Mouse (Mus musculus) stomach, postnatal 0 days (tissue): ENCODE measurements at regions not wholly inside any gene's neighbourhood (a gene's known extent, or its start where the extent isn't known, plus 50 kb on each side); places are given as distances from the start of the nearest gene placed in this dataset.
A peak's percentile ranks its signal among the peaks of the same experiment; 100 is the strongest.

Source experiments
- ATAC-seq: fragments of 200-750 bp; cut with Nextera tagmentation; 2 replicates; pipeline ENCODE4 v1.8.0; 2017; ENCODE audit not compliant: low FRiP score, low TSS enrichment
- DNase-seq: peaks from one replicate; pipeline ENCODE4 v3.0.0-alpha.2; 2016; ENCODE audit warnings: low spot score
- H3K27ac ChIP-seq: fragments of 300-500 bp; sonication (generic); replicated peaks from 2 replicates; pipeline ENCODE4 v1.5.1; 2014; ENCODE audit warnings: mild to moderate bottlenecking, control low read depth
- H3K27me3 ChIP-seq: fragments of 300-500 bp; sonication (generic); 2 replicates; pipeline ENCODE4 v1.6.1; 2014; ENCODE audit warnings: low read length; ENCODE audit not compliant: control insufficient read depth, insufficient read depth
- H3K36me3 ChIP-seq: fragments of 300-500 bp; sonication (generic); 2 replicates; pipeline ENCODE4 v1.6.1; 2014; ENCODE audit warnings: low read length, mixed read lengths; ENCODE audit not compliant: control insufficient read depth, insufficient read depth
- H3K4me1 ChIP-seq: fragments of 300-500 bp; sonication (generic); replicated peaks from 2 replicates; pipeline ENCODE4 v1.6.1; 2014; ENCODE audit warnings: antibody characterized with exemption; ENCODE audit not compliant: control insufficient read depth, insufficient read depth
- H3K4me2 ChIP-seq: fragments of 300-500 bp; sonication (generic); replicated peaks from 2 replicates; pipeline ENCODE4 v1.6.1; 2014; ENCODE audit warnings: low read depth, mild to moderate bottlenecking, control low read depth, moderate library complexity
- H3K4me3 ChIP-seq: fragments of 300-500 bp; sonication (generic); 2 replicates; pipeline ENCODE4 v1.5.1; 2014; ENCODE audit warnings: low read depth, low read length, control low read depth
- H3K9ac ChIP-seq: fragments of 300-500 bp; sonication (generic); 2 replicates; pipeline ENCODE4 v1.6.1; 2014; ENCODE audit warnings: mild to moderate bottlenecking, low read length, control low read depth, mixed read lengths
- H3K9me3 ChIP-seq: fragments of 300-500 bp; sonication (generic); 2 replicates; pipeline ENCODE4 v1.6.1; 2016; ENCODE audit warnings: low read length; ENCODE audit not compliant: control insufficient read depth
- CTCF ChIP-seq: IDR thresholded peaks from 2 replicates; pipeline ENCODE4 v1.5.1; 2016; ENCODE audit warnings: antibody characterized with exemption, low read depth, mild to moderate bottlenecking, moderate library complexity
- EP300 ChIP-seq: optimal IDR thresholded peaks from 2 replicates; pipeline ENCODE3; 2016; ENCODE audit warnings: antibody characterized with exemption
- WGBS: fragments of 180-500 bp; shearing (Covaris S2); extraction: QIAGEN DNeasy Blood & Tissue Kit; methylation state at CpG from one replicate; pipeline ENCODE4 v1.1.7; 2014; 5-methylcytosine and 5-hydroxymethylcytosine counted together

DNA sequence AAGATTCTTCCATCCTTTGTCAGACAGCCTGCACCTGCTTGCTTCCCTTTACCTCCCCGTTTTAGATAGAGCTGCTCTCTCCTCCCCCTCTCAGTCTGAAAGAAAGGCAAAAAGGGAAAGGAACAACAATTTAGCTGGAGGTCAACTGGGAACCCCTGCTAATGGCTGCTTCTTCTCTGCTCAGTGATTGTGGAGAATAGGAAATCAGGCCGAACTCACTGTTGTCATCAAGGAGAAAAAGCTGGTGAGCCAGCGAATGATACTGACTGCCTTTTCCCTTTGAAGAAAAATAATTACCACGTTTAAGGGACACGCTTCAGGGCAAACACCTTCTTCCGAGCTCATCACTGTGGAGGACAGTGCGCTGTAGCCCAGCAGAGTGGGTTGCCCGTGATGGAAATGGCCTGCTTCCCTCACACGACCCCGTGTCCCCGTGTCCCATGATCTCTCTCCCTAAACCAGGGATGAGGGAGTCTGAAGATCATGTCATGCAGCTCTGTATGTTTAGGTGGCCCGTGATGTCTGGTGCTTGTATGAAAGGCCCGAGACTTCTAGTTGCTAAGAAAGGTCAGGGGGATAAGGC lies 183.8 kb upstream of the Sash1 start:
- WGBS, result 78% methylated on average over 13 of the region's 13 CpGs

DNA sequence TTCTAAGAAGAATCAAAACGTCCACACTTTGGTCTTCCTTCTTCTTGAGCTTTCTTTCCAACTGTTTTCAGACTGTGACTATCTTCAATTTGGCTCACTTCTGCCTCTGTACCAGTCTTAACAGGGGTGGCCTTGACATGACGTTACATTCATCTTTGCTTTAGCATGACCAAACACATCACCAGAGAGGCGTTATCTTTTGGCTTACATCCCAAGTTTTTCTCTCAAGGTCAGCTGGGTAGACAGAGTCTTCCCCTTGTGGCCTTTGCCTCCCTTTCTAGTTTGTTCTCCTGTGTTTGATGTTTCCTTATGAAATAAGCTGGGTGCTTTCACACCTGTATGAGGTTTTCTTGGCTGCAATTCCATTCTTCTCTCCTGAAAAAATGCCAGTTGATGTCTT lies 180.7 kb upstream of the Sash1 start:
- H3K27me3 ChIP-seq, result no peaks in the 10 kb centered on the region
- ATAC-seq (no peak), DNase-seq (no peak)
- H3K9me3 ChIP-seq, result no peaks in the 10 kb centered on the region
- TF ChIP-seq EP300 (no peak), CTCF (no peak)
- 40% methylated on average over 3 of the region's 3 CpGs for WGBS
- no peak overlapping the region for H3K4me2 ChIP-seq
- H3K9ac ChIP-seq, result no peak overlapping the region
- H3K4me3 ChIP-seq, result no peak overlapping the region
- H3K4me1 ChIP-seq, result no peaks in the 10 kb centered on the region
- no peaks in the 10 kb centered on the region for H3K36me3 ChIP-seq
- no peak overlapping the region for H3K27ac ChIP-seq

More for the DNA sequence above, 183.8 kb upstream of the Sash1 start:
- H3K4me2 ChIP-seq, result no peak overlapping the region
- no peak overlapping the region for H3K4me3 ChIP-seq
- ATAC-seq (no peak), DNase-seq (no peak)
- no peaks in the 10 kb centered on the region for H3K9me3 ChIP-seq
- H3K9ac ChIP-seq, result no peak overlapping the region
- H3K27ac ChIP-seq, result no peak overlapping the region
- H3K36me3 ChIP-seq, result no peaks in the 10 kb centered on the region
- no peaks in the 10 kb centered on the region for H3K4me1 ChIP-seq
- H3K27me3 ChIP-seq, result no peaks in the 10 kb centered on the region
- no peak for TF ChIP-seq EP300
- TF ChIP-seq CTCF, result no peak

DNA sequence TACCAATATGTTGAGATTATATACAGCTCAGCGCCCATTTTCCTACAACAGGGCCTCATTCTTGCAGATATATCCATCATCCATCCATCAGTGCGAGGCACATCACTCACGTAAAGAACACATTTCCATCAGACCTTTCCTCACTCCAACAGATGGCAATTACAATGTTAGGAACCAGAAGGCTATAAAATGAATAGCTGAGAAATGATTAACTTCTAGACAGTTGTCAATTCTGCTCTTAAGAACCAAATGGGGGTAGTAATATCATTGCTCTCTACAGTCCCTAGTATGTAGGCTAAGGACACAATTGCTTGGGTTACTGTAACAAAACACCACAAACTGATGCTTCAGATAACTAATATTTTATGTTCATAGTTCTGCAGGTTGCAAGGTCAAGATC lies 176.1 kb upstream of the Sash1 start:
- H3K36me3 ChIP-seq, result no peaks in the 10 kb centered on the region
- DNase-seq (no peak), ATAC-seq (no peak)
- H3K4me3 ChIP-seq, result no peak overlapping the region
- H3K4me1 ChIP-seq, result no peaks in the 10 kb centered on the region
- no peak overlapping the region for H3K27ac ChIP-seq
- TF ChIP-seq EP300, result no peak
- TF ChIP-seq CTCF, result no peak
- H3K27me3 ChIP-seq, result no peaks in the 10 kb centered on the region
- no peak overlapping the region for H3K9ac ChIP-seq
- H3K9me3 ChIP-seq, result no peaks in the 10 kb centered on the region
- 89% methylated on average over 3 of the region's 3 CpGs for WGBS
- H3K4me2 ChIP-seq, result no peak overlapping the region

DNA sequence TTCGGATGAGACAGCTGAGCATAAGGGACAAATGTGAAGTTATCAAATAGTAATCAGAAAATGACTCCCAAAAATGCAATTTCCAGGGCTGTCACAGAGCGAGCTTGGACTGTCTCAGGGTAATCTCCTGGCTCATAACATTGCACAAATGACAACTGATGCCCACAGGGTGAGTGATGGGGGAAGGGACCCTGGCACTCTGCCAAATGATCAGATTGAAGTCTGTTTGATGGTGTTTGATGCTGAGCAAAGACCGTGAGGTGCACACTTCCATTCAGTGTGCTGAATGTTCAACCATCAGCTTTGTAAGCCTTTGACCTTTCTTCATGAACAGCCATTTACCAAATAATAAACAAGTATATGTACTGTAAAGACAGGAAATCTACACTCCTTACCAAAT lies 169.4 kb upstream of the Sash1 start:
- TF ChIP-seq EP300 (no peak), CTCF (no peak)
- H3K27ac ChIP-seq, result no peak overlapping the region
- H3K27me3 ChIP-seq, result no peaks in the 10 kb centered on the region
- H3K4me3 ChIP-seq, result no peak overlapping the region
- H3K4me1 ChIP-seq, result no peaks in the 10 kb centered on the region
- no peak for ATAC-seq
- H3K9ac ChIP-seq, result no peak overlapping the region
- no peak overlapping the region for H3K4me2 ChIP-seq
- H3K36me3 ChIP-seq, result no peaks in the 10 kb centered on the region
- DNase-seq, result no peak
- no peaks in the 10 kb centered on the region for H3K9me3 ChIP-seq
- 74% methylated on average over 3 of the region's 3 CpGs for WGBS

DNA sequence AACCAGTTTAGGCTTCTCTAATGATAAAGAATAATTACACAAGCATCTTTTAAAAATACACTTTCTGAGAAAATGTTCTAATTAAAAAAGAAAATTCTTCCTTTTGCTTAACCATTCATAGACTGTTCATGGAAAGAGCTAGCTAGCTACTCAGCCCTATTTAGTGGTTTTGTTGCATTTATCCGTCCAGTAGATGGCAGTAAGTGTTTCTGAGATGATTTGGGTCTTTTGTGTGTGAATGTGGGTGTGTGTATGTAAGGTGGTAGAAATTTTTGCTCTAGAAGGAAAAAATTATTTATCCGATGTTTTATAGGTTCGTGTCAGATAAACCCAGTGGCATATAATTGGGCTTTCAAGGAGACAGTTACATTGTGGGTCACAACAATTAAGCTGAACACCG lies 167.5 kb upstream of the Sash1 start:
- H3K4me3 ChIP-seq, result no peak overlapping the region
- H3K4me1 ChIP-seq, result no peaks in the 10 kb centered on the region
- 37% methylated on average over 4 of the region's 4 CpGs for WGBS
- H3K27ac ChIP-seq, result no peak overlapping the region
- TF ChIP-seq CTCF (peak; percentile 85), EP300 (no peak)
- no peaks in the 10 kb centered on the region for H3K9me3 ChIP-seq
- no peaks in the 10 kb centered on the region for H3K36me3 ChIP-seq
- no peak overlapping the region for H3K9ac ChIP-seq
- no peak overlapping the region for H3K4me2 ChIP-seq
- no peaks in the 10 kb centered on the region for H3K27me3 ChIP-seq
- no peak for DNase-seq
- ATAC-seq, result no peak

DNA sequence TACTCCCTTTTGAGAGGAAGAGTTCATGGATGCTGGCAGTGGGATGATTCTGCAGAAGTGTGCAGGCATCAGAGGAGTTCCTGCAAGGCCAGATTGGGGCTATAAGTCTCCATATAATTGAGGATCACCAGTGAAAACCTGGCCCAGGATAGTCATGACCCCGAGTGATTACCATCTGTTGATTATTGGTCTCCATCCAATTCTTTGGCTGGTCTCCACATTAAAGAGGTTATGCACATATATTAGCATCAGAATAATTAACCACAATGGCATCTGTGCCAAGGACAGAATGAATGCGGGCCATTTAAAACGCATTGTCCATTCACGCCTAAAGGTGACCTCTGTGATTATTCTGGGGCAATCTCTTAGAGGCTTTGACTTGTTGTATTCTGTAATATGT lies 161.5 kb upstream of the Sash1 start:
- no peak overlapping the region for H3K4me3 ChIP-seq
- H3K36me3 ChIP-seq, result no peaks in the 10 kb centered on the region
- H3K27me3 ChIP-seq, result no peaks in the 10 kb centered on the region
- H3K9ac ChIP-seq, result no peak overlapping the region
- no peak overlapping the region for H3K4me2 ChIP-seq
- no peak overlapping the region for H3K27ac ChIP-seq
- WGBS, result 86% methylated on average over 4 of the region's 4 CpGs
- no peaks in the 10 kb centered on the region for H3K4me1 ChIP-seq
- no peaks in the 10 kb centered on the region for H3K9me3 ChIP-seq
- DNase-seq (no peak), ATAC-seq (no peak)
- no peak for TF ChIP-seq EP300
- no peak for TF ChIP-seq CTCF
